In genomic region chr19:60149078-60149960, GRCm38 (mm10) we compare ENCODE assay signal across 16 mouse cellular contexts.
DNase-seq lines count a peak whose midpoint lies in the region; ATAC-seq and TF ChIP-seq lines count a peak whose summit lies in the region.
"Had no signal": no experiment of that assay in that cellular context is flagged by ENCODE, and none has a peak within 500 bp of the region (broad histone marks: within the 10 kb centered on the region; RNA-seq: fewer than 3 reads in every experiment).

No protein-coding gene starts in this region.

- TF ChIP-seq POLR2A in kidney, adult 2 months (IDR thresholded peaks at IDR 0.05; ENCODE audit: low read depth, low read length): no peak

- no peak overlapping the region for H3K27ac ChIP-seq in kidney, postnatal 0 days
- no peak overlapping the region for H3K27ac ChIP-seq in kidney, adult 2 months (ENCODE audit: insufficient read depth, low read depth, low read length)
- H3K27ac ChIP-seq in embryonic facial prominence, embryonic 14.5 days (replicated peaks; ENCODE audit: low read depth, low read length): no peak overlapping the region
- H3K27ac ChIP-seq in forebrain, embryonic 15.5 days (replicated peaks): no peak overlapping the region
- H3K27ac ChIP-seq in neural tube, embryonic 15.5 days (replicated peaks): no peak overlapping the region
- H3K27ac ChIP-seq: heart, adult 2 months; liver, embryonic 15.5 days; midbrain, embryonic 12.5 days; stomach, postnatal 0 days had no signal

- no peaks in the 10 kb centered on the region for H3K9me3 ChIP-seq in kidney, postnatal 0 days (replicated peaks; ENCODE audit: low read length)
- H3K9me3 ChIP-seq in embryonic facial prominence, embryonic 14.5 days (ENCODE audit: control insufficient read depth, low read length): no peaks in the 10 kb centered on the region
- no peaks in the 10 kb centered on the region for H3K9me3 ChIP-seq in forebrain, embryonic 15.5 days
- H3K9me3 ChIP-seq in neural tube, embryonic 15.5 days (replicated peaks): no peaks in the 10 kb centered on the region
- H3K9me3 ChIP-seq: liver, embryonic 15.5 days; midbrain, embryonic 12.5 days had no signal

- no peak for TF ChIP-seq CTCF in kidney, postnatal 0 days (IDR thresholded peaks at IDR 0.05; ENCODE audit: low read depth)
- no peak for TF ChIP-seq CTCF in kidney, adult 2 months (conservative IDR thresholded peaks at IDR 0.05; ENCODE audit: insufficient read depth, insufficient read length, low read depth, low read length)

- H3K4me2 ChIP-seq in kidney, postnatal 0 days (ENCODE audit: low read length): peak overlapping the region; percentile 37
- 0 out of 2 replicates have a peak overlapping the region, but pooled peaks have one; percentile 7 for H3K4me2 ChIP-seq in embryonic facial prominence, embryonic 14.5 days (ENCODE audit: low read depth, low read length)
- peak overlapping the region; percentile 3; the same call in 1 of the 2 replicates for H3K4me2 ChIP-seq in forebrain, embryonic 15.5 days (replicated peaks)
- peak overlapping the region; percentile 20; the same call in 1 of the 2 replicates for H3K4me2 ChIP-seq in neural tube, embryonic 15.5 days
- H3K4me2 ChIP-seq: liver, embryonic 15.5 days; midbrain, embryonic 12.5 days had no signal

- no peaks in the 10 kb centered on the region for H3K36me3 ChIP-seq in kidney, postnatal 0 days (ENCODE audit: insufficient read depth, low read length)
- no peaks in the 10 kb centered on the region for H3K36me3 ChIP-seq in kidney, adult 2 months (ENCODE audit: control insufficient read depth, insufficient read depth, low read length)
- no peaks in the 10 kb centered on the region for H3K36me3 ChIP-seq in embryonic facial prominence, embryonic 14.5 days (ENCODE audit: control insufficient read depth, insufficient read depth, low read length)
- no peaks in the 10 kb centered on the region for H3K36me3 ChIP-seq in forebrain, embryonic 15.5 days
- H3K36me3 ChIP-seq in neural tube, embryonic 15.5 days: no peaks in the 10 kb centered on the region
- H3K36me3 ChIP-seq: liver, embryonic 15.5 days; midbrain, embryonic 12.5 days had no signal

- 12% methylated on average over 13 of the region's 13 CpGs for WGBS in kidney, postnatal 0 days
- 40% methylated on average over 13 of the region's 13 CpGs for WGBS in kidney, adult 2 months
- 23% methylated on average over 13 of the region's 13 CpGs for WGBS in embryonic facial prominence, embryonic 14.5 days
- WGBS in forebrain, embryonic 15.5 days: 17% methylated on average over 13 of the region's 13 CpGs
- 22% methylated on average over 13 of the region's 13 CpGs for WGBS in neural tube, embryonic 15.5 days

- H3K9ac ChIP-seq in kidney, postnatal 0 days (ENCODE audit: low read depth, low read length): no peak overlapping the region
- H3K9ac ChIP-seq in embryonic facial prominence, embryonic 14.5 days (ENCODE audit: low read depth, low read length): no peak overlapping the region
- H3K9ac ChIP-seq in forebrain, embryonic 15.5 days (replicated peaks): peak overlapping the region; percentile 13; the same call in 1 of the 2 replicates
- H3K9ac ChIP-seq in neural tube, embryonic 15.5 days (replicated peaks): no peak overlapping the region
- H3K9ac ChIP-seq: liver, embryonic 15.5 days; midbrain, embryonic 12.5 days had no signal

- no peaks in the 10 kb centered on the region; the same call in 1 of the 2 replicates for H3K4me1 ChIP-seq in kidney, postnatal 0 days (replicated peaks; ENCODE audit: insufficient read depth, low read length)
- no peaks in the 10 kb centered on the region for H3K4me1 ChIP-seq in kidney, adult 2 months (ENCODE audit: control insufficient read depth, insufficient read depth, low read length)
- H3K4me1 ChIP-seq in embryonic facial prominence, embryonic 14.5 days (ENCODE audit: control insufficient read depth, insufficient read depth, low read length): no peaks in the 10 kb centered on the region; the same call in 1 of the 2 replicates
- peaks cover 25% of the 10 kb centered on the region for H3K4me1 ChIP-seq in forebrain, embryonic 15.5 days
- peaks cover 16% of the 10 kb centered on the region for H3K4me1 ChIP-seq in neural tube, embryonic 15.5 days

- peak; percentile 14 for DNase-seq in kidney, postnatal 0 days (ENCODE audit: low spot score)
- no peak for DNase-seq in kidney, adult 2 months
- no peak for DNase-seq in embryonic facial prominence, embryonic 14.5 days (ENCODE audit: low spot score)
- no peak for DNase-seq in spleen, adult 12 weeks (ENCODE audit: low spot score)
- no peak for DNase-seq in left cerebral cortex, adult 18-20 months (ENCODE audit: low spot score in 2 of 2)
- DNase-seq: adrenal gland, adult 8-10 months; cerebellum, adult 18-20 months; heart, adult 2 months; lung, postnatal 14 days had no signal

- no peaks in the 10 kb centered on the region for H3K27me3 ChIP-seq in kidney, postnatal 0 days (ENCODE audit: insufficient read depth, low read length)
- no peaks in the 10 kb centered on the region for H3K27me3 ChIP-seq in kidney, adult 2 months (replicated peaks; ENCODE audit: control insufficient read depth, insufficient read depth, low read length)
- H3K27me3 ChIP-seq in embryonic facial prominence, embryonic 14.5 days (replicated peaks; ENCODE audit: control insufficient read depth, insufficient read depth, low read length): peaks cover 14% of the 10 kb centered on the region
- H3K27me3 ChIP-seq in forebrain, embryonic 15.5 days: peaks cover 35% of the 10 kb centered on the region
- H3K27me3 ChIP-seq in neural tube, embryonic 15.5 days (replicated peaks): peaks cover 48% of the 10 kb centered on the region

- no peak for ATAC-seq in kidney, postnatal 0 days (replicated peaks; ENCODE audit: low FRiP score, low read depth)
- ATAC-seq in embryonic facial prominence, embryonic 14.5 days (ENCODE audit: low read depth): peak; percentile 19; the same call in 1 of the 2 replicates
- ATAC-seq in forebrain, embryonic 15.5 days (replicated peaks): no peak
- no peak for ATAC-seq in neural tube, embryonic 15.5 days (ENCODE audit: low FRiP score)
- ATAC-seq: CD4-positive, CD25-positive, alpha-beta regulatory T cell, adult 4 months; hindbrain, embryonic 16.5 days had no signal

- no peak overlapping the region for H3K4me3 ChIP-seq in kidney, postnatal 0 days (replicated peaks; ENCODE audit: low read depth, low read length)
- no peak overlapping the region for H3K4me3 ChIP-seq in kidney, adult 2 months (ENCODE audit: insufficient read depth, low read depth, low read length)
- H3K4me3 ChIP-seq in embryonic facial prominence, embryonic 14.5 days (ENCODE audit: low read depth, low read length): no peak overlapping the region
- H3K4me3 ChIP-seq in forebrain, embryonic 15.5 days: no peak overlapping the region
- no peak overlapping the region for H3K4me3 ChIP-seq in neural tube, embryonic 15.5 days (replicated peaks)
- H3K4me3 ChIP-seq: heart, adult 2 months; liver, embryonic 15.5 days; midbrain, embryonic 12.5 days had no signal
